Mouse (Mus musculus) adrenal gland, postnatal 36 days (tissue): ENCODE results near the gene Sh3d21. TPM values are rescaled to one million over a fixed set of nuclear protein-coding genes. Genes with fewer than 3 reads are reported as not detected.
"Not testable (repeated sequence)": the region's sequence is repeated elsewhere in the genome, so short reads cannot be mapped to it uniquely, and the experiment has no call there.

Source experiments
- DNase-seq, 2 experiments: peaks; one replicate each; pipeline ENCODE4 v3.0.0; 2021; ENCODE audit warnings: mixed read lengths in 1 of 2
- long read RNA-seq, 2 experiments: library from polyadenylated mRNA; stranded (forward); transcript quantifications; one replicate each; pipeline ENCODE4 v2.0.0; 2021; ENCODE audit warnings: borderline sequencing depth in 2 of 2
- total RNA-seq, 2 experiments: library from RNA; stranded (reverse); gene quantifications; 2 replicates each; pipeline ENCODE4 v1.2.3; 2021

Gene Sh3d21
- 1 to 10 TPM; 2.9 to 3.8 TPM for total RNA-seq
- long read RNA-seq, experiment 1, partial matches to known transcripts, result 4 of 4 reads
- long read RNA-seq, experiment 1, other reads (novel, unspliced or antisense), result 0 of 4 reads
- long read RNA-seq, experiment 2, partial matches to known transcripts, result 1 of 2 reads
- long read RNA-seq, experiment 2, other reads (novel, unspliced or antisense), result 1 of 2 reads

DNA sequence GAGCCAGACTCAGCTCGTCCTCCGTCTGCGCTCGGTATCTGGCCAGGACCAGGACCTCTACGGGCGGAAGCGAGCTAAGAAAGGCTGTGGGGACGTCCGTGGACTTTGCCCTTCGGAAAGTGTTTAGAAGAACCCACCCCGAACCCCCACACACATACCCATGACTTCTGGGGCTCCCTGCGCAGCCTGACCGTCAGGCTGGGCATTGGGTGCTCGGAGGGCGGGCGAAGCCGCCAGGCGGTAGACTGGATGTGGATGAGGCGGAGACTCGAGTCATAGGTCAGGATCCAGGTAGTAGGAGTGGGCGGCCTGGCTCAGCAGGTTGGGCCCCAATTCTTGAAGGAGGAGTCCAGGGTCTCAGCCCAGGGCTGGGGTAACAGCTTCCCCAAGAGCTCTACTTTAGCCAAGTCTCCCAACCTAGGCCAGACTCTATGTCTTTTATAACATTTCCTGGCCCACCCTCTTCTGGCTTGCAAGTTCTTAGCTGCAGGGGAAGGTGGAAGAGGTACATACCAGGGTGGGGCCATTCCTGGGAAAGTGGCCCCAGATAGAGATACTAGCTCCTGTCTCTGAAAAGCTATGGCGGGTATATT, at the start of gene Sh3d21:
Sh3d21 (minus strand) TSS at position 425 of the 593 bp plus-strand sequence.
- DNase-seq, result peak in 1 of 2 experiments; percentile 43

DNA sequence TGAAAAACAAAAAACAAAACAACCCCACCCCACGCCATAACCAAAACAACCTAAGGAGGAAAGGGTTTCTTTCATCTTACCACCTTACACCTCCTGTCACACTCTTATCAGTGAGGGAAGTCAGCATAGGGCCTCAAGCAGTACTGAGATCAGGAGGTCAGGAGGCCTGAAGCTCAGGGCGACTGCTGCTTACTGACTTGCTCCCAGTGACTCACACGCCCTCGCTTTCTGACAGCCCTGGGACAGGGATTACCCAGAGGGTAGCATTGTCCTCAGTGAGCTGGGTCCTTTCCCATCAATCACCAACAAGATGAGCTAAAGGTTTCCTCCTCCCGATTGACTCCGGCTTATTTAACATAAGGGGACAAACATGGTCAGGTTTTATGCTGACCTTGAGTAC, 43.8 kb upstream of the Sh3d21 start:
- DNase-seq, result peak; percentile 61 to 70

DNA sequence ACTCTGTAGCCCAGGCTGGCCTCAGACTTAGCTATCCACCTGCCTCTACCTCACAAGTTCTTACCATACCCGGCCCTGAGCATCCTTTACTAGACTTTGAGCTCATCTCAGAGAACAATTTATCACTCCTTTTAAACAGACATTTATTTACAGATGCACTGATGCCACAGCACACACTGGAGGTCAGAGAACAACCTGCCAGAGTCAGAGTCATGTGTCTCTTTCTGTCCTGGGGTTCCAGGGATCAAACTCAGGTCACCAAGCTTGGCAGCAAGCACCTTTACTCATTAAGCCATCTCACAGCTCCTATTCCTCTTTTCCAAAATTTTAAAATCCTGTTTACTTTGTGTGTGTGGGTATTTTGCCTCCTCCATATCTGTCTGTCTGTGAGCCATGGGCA, 42.1 kb upstream of the Sh3d21 start:
- no peak for DNase-seq

DNA sequence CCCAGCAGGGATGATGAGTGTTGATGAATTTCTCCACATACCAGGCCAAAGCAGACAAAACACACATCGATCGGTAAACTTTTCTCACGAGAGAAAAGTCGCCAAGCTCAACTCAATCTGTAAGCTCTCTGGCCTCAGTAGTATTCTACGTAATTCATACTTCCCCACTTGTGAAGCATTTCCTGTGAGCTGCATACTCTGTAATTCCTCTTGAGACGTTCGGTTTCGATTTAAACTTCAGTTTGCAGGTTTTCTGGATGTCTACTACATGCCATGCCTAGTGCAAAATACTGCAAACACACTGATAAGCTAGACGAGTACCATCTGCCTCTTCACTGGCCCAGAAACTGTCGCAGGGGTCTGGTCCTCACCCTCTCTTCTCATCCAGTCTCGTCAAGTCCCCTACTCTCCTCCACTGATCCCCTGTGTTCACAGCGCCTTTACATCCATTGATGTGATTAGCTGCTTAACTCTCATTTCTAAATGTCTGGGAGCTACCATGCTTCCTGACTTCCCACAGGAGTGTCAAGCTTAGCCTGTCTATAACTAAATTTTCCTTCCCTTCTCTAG, 41.5 kb upstream of the Sh3d21 start:
- no peak for DNase-seq

DNA sequence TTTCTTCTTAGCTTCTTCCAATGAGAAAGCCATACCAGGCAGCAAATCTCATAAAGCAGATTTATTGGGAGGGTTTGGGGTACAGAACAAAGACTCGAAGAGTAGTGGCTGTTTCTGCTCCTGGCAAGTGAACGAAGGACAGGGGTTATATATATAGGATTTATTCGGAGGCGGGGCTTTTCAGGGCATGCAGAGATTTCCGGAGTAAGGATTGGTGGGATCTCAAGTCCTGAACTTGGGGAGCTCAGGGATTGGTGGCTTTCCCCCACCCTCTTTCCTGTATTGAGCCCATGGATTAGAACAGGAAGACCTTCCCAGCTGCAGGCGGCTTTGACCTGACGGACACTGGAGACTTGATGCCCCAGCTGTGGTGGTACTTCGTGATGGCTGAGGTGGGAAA, 40.7 kb upstream of the Sh3d21 start:
- DNase-seq, result no peak

DNA sequence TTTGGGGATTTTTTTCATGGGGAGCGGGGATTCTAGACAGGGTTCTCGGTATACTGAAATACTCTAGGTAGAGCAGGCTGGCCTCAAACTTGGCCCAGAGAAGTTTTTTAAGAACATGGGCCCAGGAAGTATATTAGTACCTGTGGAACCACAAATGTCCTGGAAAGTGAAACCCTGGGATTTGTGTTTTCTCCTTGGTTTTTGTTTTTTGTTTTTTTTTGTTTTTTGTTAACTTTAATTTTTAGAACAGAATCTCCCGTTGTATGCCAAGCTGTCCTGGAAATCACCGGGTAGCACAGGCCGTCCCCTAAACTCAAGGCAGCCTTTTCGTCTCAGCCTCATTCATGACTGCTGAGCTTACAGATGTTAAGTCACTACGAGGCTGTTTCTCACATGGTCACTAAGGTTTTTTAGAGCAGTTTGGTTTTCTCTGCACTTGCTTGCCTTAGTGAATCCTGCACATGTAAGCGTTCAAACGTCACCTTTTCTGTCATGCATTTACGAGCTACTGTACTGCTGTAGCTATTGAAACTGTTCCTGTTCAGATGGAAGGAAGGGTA, 40.1 kb upstream of the Sh3d21 start:
- no peak for DNase-seq

DNA sequence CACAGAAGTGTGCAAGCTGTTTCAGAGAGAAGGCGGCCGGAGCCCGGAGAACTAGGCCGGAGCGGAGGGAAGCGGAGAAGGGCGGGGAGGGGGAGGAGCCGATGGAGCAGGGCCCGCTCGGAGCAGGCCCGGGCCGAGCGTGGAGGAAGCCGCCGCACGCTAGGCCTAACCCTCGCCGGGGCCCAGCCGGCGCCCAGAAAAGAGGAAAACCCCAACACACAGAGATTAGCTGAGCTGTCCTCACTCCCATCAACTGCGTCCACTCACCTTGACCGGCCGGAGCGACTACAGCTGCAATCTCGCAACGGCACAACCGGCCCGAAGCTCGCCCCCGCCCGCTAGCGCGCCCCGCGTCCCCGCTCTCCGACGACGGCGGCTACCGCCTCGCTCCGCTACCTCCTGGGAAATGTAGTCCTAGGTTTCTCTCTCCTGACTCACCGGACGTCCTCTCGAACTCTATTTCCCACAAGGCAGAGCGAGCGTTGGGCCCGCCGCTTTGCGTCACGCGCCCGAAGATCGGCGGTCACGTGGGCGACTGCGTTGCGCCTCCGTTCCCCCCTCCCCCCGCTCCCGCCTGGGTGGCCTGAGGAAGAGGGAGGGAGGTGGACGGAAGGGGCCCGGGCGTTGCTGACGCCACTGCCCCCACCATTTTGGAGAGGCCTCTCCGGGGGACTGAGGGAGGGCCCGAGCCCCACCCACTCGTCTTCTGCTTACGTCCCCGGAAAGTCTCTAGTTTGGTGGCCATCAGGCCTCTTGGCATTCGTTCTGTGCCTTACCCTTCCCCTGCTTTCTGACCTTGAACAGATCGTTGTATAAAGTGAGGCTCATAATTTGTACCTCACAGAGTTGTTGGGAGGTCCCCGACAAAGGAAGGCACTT, 39.3 kb upstream of the Sh3d21 start, which contains the start of gene Thrap3:
Thrap3 (minus strand) TSS at position 458 of the 879 bp plus-strand sequence.
- peak; percentile 100 for DNase-seq

DNA sequence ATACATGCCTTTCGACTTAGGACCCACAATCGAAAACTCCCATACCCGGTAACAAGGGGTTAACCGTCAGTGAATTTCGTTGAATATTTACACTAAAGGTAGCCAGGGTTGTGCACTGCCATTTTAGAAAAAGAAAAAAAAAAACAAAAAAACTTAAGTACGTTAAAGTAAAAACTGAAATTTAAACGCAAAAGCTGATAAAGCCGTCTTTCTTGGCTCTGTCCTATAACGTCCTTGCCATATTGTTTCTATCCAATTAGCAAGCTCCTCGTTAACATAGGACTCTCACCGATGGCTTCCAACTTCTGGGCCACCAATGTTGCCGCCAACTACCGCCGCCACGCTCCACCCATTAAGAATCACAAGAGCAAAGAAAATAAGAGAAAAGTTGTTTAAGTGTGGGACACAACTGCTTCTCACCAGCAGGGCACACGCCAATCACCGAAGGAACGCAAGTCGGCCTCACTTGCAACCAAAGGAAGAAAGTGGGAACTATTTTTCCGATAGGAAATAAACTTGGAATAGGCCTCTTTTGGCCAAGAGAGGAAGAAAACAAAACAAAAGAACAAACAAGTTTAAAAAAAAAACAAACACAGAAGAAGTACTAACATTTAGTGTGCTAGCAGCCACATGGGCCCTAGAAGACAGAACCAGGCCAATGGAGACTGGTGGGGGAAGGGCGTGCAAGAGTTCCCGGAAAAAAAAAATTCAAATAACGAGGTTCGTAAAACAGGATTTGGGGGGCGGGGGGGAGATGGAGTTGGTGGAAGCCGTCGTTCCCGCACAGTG, 38.4 kb upstream of the Sh3d21 start:
- DNase-seq, result peak; percentile 44 to 56

DNA sequence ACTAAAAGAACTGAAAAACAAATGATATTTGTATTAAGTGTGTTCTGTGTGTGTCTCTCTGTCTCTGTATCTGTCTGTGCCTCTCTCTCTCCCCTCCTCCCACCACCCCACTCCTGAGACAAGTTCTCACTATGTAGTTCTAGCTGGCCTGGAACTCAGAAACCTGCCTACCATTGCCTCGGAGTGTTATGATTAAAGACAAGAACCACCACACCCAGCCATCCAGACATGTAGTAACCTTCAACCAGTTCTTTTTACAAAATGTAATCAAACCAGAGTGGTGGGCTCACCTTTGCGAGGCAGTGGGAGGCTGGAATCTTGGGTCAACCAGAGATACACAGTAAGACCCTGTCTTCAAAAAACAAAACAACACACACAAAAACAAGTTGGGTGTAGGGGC, 37.4 kb upstream of the Sh3d21 start:
- no peak for DNase-seq

DNA sequence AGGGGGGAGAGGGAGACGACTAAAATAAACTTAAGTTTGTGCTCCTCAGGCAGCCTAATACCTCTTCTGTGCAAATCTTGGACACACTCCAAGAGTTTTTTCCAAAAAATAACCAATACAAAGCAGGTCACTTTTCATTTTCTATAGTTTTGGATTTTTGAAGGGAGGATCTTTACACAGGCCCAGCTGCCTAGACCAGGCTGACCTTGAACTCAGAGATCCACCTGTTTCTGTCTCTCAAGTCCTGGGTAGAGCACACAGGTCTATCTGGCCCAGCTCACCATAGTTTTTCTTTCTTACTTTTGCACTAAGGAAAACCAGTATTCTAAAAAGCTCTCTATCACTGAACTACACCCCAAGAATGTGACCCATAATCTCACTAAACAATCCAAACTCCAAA, 36.7 kb upstream of the Sh3d21 start:
- no peak for DNase-seq

DNA sequence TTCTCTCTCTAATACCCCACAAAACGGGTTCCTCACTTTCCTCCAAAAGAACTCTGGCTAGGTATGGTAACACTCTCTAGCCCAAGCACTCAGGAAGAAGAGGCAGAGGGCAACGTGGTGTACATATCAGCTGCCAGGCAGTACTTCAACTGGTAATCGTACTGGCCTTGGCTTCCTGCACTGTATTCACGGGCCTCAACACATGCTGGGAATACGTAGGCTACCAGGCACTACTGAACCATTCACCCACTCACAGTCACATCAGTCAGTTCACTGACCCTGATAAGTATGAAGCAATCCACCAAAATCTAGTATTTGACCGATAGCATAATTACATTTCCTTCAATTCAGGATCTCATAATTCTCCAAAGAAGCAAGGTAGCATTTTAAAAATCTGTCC, 36.3 kb upstream of the Sh3d21 start:
- no peak for DNase-seq

DNA sequence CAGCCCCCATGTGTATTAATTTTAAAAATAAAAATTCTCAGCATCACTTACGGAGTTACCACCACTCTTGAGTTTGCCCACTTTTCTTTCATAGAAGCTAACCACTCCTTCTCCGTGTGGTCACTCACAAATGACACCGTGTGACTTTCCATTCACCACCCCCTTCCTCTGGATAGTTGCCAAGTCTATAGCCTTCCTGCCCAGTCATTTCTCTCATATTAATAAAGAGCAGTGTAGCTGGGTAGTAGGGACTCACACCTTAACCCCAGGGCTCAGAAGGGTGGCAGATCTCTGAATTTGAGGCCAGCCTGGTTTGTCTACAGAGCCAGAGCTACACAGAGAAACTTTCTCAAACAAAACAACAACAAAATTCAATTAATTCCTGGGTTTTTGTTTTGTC, 34.2 kb upstream of the Sh3d21 start:
- DNase-seq, result peak; percentile 40 to 44

DNA sequence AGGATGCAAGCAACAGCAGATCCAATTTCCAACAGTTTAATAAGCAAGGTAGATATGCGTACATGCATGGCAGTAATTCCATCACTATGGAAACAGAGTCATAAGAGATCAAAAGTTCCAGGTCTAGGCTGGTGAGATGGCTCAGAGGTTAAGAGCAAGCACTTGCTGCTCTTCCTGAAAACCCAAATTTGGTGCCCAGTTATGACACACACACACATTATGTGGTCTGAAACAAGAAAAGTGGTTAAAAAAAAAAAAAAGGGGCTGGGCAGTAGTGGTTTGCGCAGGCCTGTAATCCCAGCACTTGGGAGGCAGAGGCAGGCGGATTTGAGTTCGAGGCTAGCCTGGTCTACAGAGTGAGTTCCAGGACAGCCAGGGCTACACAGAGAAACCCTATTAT, 31.6 kb upstream of the Sh3d21 start:
- no peak for DNase-seq

DNA sequence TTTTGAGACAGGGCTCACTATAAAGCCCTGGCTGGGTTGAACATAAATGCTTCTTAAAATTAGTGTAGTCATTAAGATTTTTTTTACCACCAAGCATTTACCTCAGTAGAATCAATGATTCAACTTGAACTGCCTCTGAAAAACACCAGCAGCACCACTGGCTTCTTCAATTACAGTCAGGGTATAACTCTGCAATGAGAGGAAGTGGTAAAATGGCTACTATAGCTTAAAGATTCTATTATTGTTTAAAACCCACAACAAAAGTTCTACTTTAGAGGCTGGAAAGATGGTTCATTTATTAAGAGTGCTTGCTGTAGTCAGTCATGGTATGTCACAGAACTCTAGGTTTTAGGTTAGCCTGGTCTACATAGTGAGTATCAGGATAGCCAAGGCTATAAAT, 30.9 kb upstream of the Sh3d21 start:
- no peak for DNase-seq

DNA sequence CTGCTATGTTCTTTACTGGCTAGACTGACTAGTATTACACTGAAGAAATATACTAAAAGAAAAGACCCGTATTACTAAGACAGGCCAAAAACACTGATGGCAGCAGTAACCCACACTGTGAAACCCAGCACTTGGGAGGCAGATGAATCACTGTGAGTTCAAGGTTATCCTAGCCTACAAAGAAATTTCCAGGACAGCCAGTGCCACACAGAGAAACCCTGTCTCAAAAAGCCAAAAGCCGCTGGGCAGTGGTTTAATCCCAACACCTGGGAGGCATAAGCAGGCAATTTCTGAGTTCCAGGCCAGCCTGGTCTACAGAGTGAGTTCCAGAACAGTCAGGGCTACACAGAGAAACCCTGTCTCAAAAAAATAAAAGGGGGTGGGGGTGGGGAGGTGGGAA, 27.3 kb upstream of the Sh3d21 start:
- peak; percentile 55 to 63 for DNase-seq

DNA sequence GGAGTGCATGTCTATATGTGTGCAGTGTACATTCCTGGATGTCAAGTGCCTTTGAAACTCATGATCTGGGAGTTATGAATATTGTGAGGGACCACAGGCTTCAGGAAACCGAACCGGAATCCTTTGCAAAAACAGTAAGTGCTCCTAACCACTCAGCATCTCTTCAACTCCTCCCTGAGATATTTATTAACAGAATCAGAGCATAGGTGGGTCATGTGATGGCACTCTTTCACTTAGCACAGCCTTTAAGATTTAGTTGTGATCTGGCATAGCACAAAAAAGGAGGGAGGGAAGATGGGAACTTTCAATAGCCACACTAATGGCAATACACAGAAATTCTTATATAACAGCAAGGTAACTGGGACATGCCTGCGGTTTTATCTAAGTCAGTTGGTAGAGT, 23.8 kb upstream of the Sh3d21 start:
- DNase-seq, result no peak

DNA sequence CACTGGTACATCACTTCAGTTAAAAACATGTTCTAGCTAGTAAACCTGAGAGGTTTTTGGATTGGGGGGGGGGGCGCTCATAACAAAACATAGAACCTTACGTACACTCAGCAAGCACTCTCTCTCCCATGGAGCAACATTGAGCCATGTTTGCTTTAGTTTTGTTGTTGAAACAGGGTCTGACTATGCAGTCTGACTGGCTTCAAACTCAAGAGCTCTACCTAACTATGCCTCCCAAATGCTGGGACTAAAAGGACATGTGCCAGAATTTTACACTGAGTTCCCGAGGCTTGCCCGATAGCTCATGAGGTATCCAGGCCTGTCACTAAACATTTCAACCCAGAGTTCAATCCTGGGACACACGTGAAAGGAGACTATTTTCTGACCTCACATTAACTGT, 19.7 kb upstream of the Sh3d21 start:
- no peak for DNase-seq

DNA sequence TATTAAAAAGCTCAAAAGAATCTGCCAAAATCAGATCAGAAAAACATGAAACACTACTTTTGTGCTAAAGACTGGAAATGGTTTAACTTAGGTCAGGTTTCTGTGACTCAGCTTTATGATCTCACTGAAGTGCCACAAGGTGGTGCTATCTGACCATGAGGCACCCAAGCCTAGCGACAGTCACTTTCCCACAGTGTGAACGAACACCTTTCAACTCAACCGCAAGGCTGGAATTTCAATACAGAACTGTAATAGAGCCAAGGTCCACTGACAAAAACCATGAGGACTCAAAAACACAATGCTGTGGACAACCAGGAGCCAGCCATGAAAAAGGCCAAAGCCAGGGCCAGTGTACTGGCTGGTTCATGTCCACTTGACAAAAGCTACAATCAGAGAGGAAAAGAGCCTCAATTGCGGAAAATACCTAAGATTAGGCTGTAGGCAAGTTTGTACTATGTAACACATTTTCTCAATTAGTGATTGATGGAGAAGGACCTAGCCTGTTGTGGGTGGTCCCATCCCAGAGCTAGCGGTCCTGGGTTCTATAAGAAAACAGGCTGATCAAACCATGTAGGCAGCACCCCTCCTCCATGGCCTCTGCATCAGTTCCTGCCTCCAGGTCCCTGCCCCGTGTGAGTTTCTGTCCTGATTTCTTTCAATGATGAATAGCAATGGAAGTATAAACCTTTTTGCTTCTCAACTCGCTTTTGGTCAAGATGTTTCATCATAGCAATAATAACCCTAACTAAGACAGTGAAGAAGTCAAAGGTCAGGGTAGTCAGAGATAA, 18.1 kb upstream of the Sh3d21 start:
- DNase-seq, result peak; percentile 62 to 70

DNA sequence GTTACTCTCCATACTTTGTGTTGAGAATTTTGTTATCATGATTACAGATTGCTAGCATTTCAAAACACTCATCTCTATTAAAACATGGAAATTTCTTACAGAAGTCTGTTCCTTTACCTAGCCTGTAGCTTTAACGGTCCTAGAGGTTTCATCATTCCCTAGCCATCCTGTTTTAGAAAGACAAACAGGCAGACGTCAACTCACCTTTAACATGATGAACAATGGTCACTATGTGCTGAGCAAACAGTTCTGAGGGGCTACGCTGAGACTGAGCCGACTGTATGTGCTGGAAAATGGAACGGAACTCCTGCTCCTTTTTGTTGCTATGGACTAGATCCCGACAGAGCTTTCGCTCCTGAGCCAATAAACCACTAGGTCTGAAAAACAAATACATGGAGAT, 12.7 kb upstream of the Sh3d21 start:
- DNase-seq, result not testable (repeated sequence)

DNA sequence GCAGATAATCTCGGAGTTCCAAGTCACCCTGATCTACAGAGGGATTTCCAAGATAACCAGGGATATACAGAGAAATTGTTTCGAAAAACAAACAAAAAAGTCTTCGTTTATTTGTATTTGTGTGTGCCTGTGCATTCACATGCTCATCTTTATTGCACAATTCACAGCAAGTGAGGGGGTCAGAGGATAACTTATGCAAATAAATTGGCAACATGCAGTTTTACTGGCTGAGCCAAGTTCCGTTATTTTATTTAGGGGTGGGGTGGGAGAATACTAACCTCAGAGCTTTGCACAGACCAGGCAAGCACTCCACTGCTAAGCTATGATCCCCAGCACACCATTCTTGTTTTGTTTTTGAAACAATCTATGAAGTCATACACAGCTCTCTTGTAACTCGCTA, 10.5 kb upstream of the Sh3d21 start:
- DNase-seq, result no peak

DNA sequence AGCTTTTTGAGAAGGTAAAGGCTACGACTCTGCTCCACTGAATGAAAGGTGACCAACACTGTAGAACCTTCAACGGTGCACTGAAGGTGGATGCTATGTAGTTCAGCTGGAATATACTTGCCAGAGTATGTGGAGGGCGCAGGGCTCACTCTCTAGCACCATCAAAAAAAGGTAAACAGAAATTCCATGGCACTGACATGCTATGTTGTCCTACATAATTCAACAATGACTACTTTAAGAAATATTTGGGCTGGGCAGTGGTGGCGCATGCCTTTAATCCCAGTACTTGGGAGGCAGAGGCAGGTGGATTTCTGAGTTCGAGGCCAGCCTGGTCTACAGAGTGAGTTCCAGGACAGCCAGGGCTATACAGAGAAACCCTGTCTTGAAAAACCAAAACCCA, 7.4 kb upstream of the Sh3d21 start:
- DNase-seq, result not testable (repeated sequence)
